Mouse (Mus musculus): ENCODE data around the gene Ahnak2. TPM values are rescaled to one million over a fixed set of nuclear protein-coding genes. Genes with fewer than 3 reads are reported as not detected.

Ahnak2 gene
- polyA plus RNA-seq, 1 experiment from 2014 or later, result 0.48 TPM

GRCm38 (mm10) chr12:112832411-112832810 lies 30.0 kb upstream of the Ahnak2 start:
- WGBS, result 97% methylated on average over 5 of the region's 5 CpGs
- Histone ChIP-seq H3K4me3 (no peak overlapping the region), H3K4me1 (peaks cover 22% of the 10 kb centered on the region), H3K9ac (no peak overlapping the region), H3K27me3 (no peaks in the 10 kb centered on the region), H3K36me3 (peaks cover 18% of the 10 kb centered on the region; the same call in 1 of the 2 replicates), H3K27ac (no peak overlapping the region), H3K4me2 (replicated peaks) (no peak overlapping the region), H3K9me3 (replicated peaks) (no peaks in the 10 kb centered on the region)
- no peak for ATAC-seq (ENCODE audit: low FRiP score)

GRCm38 (mm10) chr12:112830570-112830969 lies 28.1 kb upstream of the Ahnak2 start:
- H3K4me1 ChIP-seq, result peaks cover 39% of the 10 kb centered on the region
- ATAC-seq (ENCODE audit: low FRiP score), result no peak
- WGBS, result 94% methylated on average over 3 of the region's 3 CpGs
- peak overlapping the region; percentile 76 for H3K4me2 ChIP-seq (replicated peaks)
- H3K36me3 ChIP-seq, result peaks cover 29% of the 10 kb centered on the region; the same call in 1 of the 2 replicates
- H3K27me3 ChIP-seq, result no peaks in the 10 kb centered on the region
- no peaks in the 10 kb centered on the region for H3K9me3 ChIP-seq (replicated peaks)
- H3K27ac ChIP-seq, result no peak overlapping the region
- peak overlapping the region; percentile 77 for H3K4me3 ChIP-seq
- peak overlapping the region; percentile 82 for H3K9ac ChIP-seq

- 48% methylated on average over 2 of the region's 2 CpGs for WGBS
- Histone ChIP-seq H3K4me2 (replicated peaks) (peak overlapping the region; percentile 76), H3K27ac (peak overlapping the region; percentile 69)
These were observed 27.7 kb upstream of the Ahnak2 start for GRCm38 (mm10) chr12:112830141-112830540.

GRCm38 (mm10) chr12:112829244-112829864 lies 26.9 kb upstream of the Ahnak2 start, which contains the start of gene Cdca4:
TSS of gene Cdca4 (minus strand) at chr12:112829423.
- no peaks in the 10 kb centered on the region for H3K27me3 ChIP-seq
- H3K27ac ChIP-seq, result peak within 1 kb of the TSS; percentile 95
- no peaks in the 10 kb centered on the region for H3K9me3 ChIP-seq (replicated peaks)
- peaks cover 47% of the 10 kb centered on the region for H3K4me1 ChIP-seq
- H3K36me3 ChIP-seq, result peaks cover 38% of the 10 kb centered on the region; the same call in 1 of the 2 replicates
- peak within 1 kb of the TSS; percentile 95 for H3K9ac ChIP-seq
- H3K4me3 ChIP-seq, result peak within 1 kb of the TSS; percentile 77
- H3K4me2 ChIP-seq (replicated peaks), result peak within 1 kb of the TSS; percentile 81
- peak; percentile 97 for ATAC-seq (ENCODE audit: low FRiP score)
- WGBS, result under 1% methylated on average over 66 of the region's 72 CpGs

More at GRCm38 (mm10) chr12:112830141-112830540, 27.7 kb upstream of the Ahnak2 start:
- Histone ChIP-seq H3K4me1 (peaks cover 40% of the 10 kb centered on the region), H3K27me3 (no peaks in the 10 kb centered on the region), H3K9me3 (replicated peaks) (no peaks in the 10 kb centered on the region), H3K4me3 (peak overlapping the region; percentile 77), H3K9ac (peak overlapping the region; percentile 82), H3K36me3 (peaks cover 31% of the 10 kb centered on the region; the same call in 1 of the 2 replicates)
- no peak for ATAC-seq (ENCODE audit: low FRiP score)

- Histone ChIP-seq H3K9me3 (replicated peaks) (no peaks in the 10 kb centered on the region), H3K27me3 (no peaks in the 10 kb centered on the region), H3K4me1 (peaks cover 54% of the 10 kb centered on the region), H3K36me3 (peaks cover 44% of the 10 kb centered on the region), H3K4me2 (replicated peaks) (peak overlapping the region; percentile 81), H3K9ac (peak overlapping the region; percentile 95), H3K27ac (peak overlapping the region; percentile 95), H3K4me3 (peak overlapping the region; percentile 77)
- WGBS, result under 1% methylated on average over 48 of the region's 51 CpGs
- peak; percentile 82 for ATAC-seq (ENCODE audit: low FRiP score)
These were observed 26.2 kb upstream of the Ahnak2 start for GRCm38 (mm10) chr12:112828501-112829243.

GRCm38 (mm10) chr12:112825901-112826300 lies 23.4 kb upstream of the Ahnak2 start:
- peaks cover 57% of the 10 kb centered on the region for H3K4me1 ChIP-seq
- no peaks in the 10 kb centered on the region for H3K27me3 ChIP-seq
- no peak overlapping the region for H3K27ac ChIP-seq
- no peak overlapping the region for H3K4me3 ChIP-seq
- WGBS, result 92% methylated on average over 5 of the region's 5 CpGs
- no peak overlapping the region for H3K9ac ChIP-seq
- H3K36me3 ChIP-seq, result peaks cover 43% of the 10 kb centered on the region
- no peak overlapping the region for H3K4me2 ChIP-seq (replicated peaks)
- ATAC-seq (ENCODE audit: low FRiP score), result no peak
- H3K9me3 ChIP-seq (replicated peaks), result no peaks in the 10 kb centered on the region

- 86% methylated on average over 4 of the region's 4 CpGs for WGBS
- H3K27me3 ChIP-seq, result no peaks in the 10 kb centered on the region
- peaks cover 49% of the 10 kb centered on the region for H3K4me1 ChIP-seq
- no peak overlapping the region for H3K27ac ChIP-seq
- no peak for ATAC-seq (ENCODE audit: low FRiP score)
- no peak overlapping the region for H3K4me2 ChIP-seq (replicated peaks)
- no peaks in the 10 kb centered on the region for H3K9me3 ChIP-seq (replicated peaks)
- H3K4me3 ChIP-seq, result no peak overlapping the region
- H3K36me3 ChIP-seq, result peaks cover 68% of the 10 kb centered on the region
- no peak overlapping the region for H3K9ac ChIP-seq
These were observed 20.8 kb upstream of the Ahnak2 start for GRCm38 (mm10) chr12:112823221-112823620.

GRCm38 (mm10) chr12:112822676-112823075 lies 20.2 kb upstream of the Ahnak2 start:
- Histone ChIP-seq H3K9ac (no peak overlapping the region), H3K36me3 (peaks cover 72% of the 10 kb centered on the region), H3K27ac (no peak overlapping the region), H3K9me3 (replicated peaks) (no peaks in the 10 kb centered on the region), H3K4me2 (replicated peaks) (no peak overlapping the region), H3K4me3 (no peak overlapping the region), H3K4me1 (peaks cover 44% of the 10 kb centered on the region), H3K27me3 (no peaks in the 10 kb centered on the region)
- 90% methylated on average over 2 of the region's 2 CpGs for WGBS
- no peak for ATAC-seq (ENCODE audit: low FRiP score)

- no peaks in the 10 kb centered on the region for H3K9me3 ChIP-seq (replicated peaks)
- no peak overlapping the region for H3K9ac ChIP-seq
- no peak overlapping the region for H3K4me3 ChIP-seq
- 88% methylated on average over 4 of the region's 4 CpGs for WGBS
- ATAC-seq (ENCODE audit: low FRiP score), result no peak
- peaks cover 37% of the 10 kb centered on the region for H3K4me1 ChIP-seq
- H3K4me2 ChIP-seq (replicated peaks), result no peak overlapping the region
- peaks cover 69% of the 10 kb centered on the region for H3K36me3 ChIP-seq
- no peaks in the 10 kb centered on the region for H3K27me3 ChIP-seq
- no peak overlapping the region for H3K27ac ChIP-seq
These were observed 19.5 kb upstream of the Ahnak2 start for GRCm38 (mm10) chr12:112821974-112822373.

- no peak overlapping the region for H3K9ac ChIP-seq
- H3K27ac ChIP-seq, result no peak overlapping the region
- peaks cover 65% of the 10 kb centered on the region for H3K36me3 ChIP-seq
- peaks cover 29% of the 10 kb centered on the region for H3K4me1 ChIP-seq
- H3K4me2 ChIP-seq (replicated peaks), result no peak overlapping the region
- H3K9me3 ChIP-seq (replicated peaks), result no peaks in the 10 kb centered on the region
- no peak overlapping the region for H3K4me3 ChIP-seq
- ATAC-seq (ENCODE audit: low FRiP score), result no peak
- WGBS, result 69% methylated on average over 1 of the region's 1 CpGs
- no peaks in the 10 kb centered on the region for H3K27me3 ChIP-seq
These were observed 18.8 kb upstream of the Ahnak2 start for GRCm38 (mm10) chr12:112821216-112821615.

- Histone ChIP-seq H3K27me3 (no peaks in the 10 kb centered on the region), H3K4me1 (peaks cover 24% of the 10 kb centered on the region), H3K4me3 (no peak overlapping the region), H3K4me2 (replicated peaks) (no peak overlapping the region), H3K9me3 (replicated peaks) (no peaks in the 10 kb centered on the region), H3K27ac (no peak overlapping the region), H3K9ac (no peak overlapping the region), H3K36me3 (peaks cover 71% of the 10 kb centered on the region)
- no peak for ATAC-seq (ENCODE audit: low FRiP score)
- 80% methylated on average over 12 of the region's 12 CpGs for WGBS
These were observed 18.0 kb upstream of the Ahnak2 start for GRCm38 (mm10) chr12:112820401-112820999.

GRCm38 (mm10) chr12:112819057-112819662 lies 16.7 kb upstream of the Ahnak2 start:
- ATAC-seq (ENCODE audit: low FRiP score), result no peak
- Histone ChIP-seq H3K27ac (no peak overlapping the region), H3K36me3 (peaks cover 68% of the 10 kb centered on the region), H3K4me3 (no peak overlapping the region), H3K4me1 (peaks cover 14% of the 10 kb centered on the region), H3K9me3 (replicated peaks) (no peaks in the 10 kb centered on the region), H3K27me3 (no peaks in the 10 kb centered on the region), H3K9ac (no peak overlapping the region), H3K4me2 (replicated peaks) (no peak overlapping the region)
- WGBS, result 91% methylated on average over 8 of the region's 8 CpGs
